Mouse (Mus musculus) cerebellum, adult 18-20 months (tissue): ENCODE data around the gene A830018L16Rik.
"Not testable (repeated sequence)": the region's sequence is repeated elsewhere in the genome, so short reads cannot be mapped to it uniquely, and the experiment has no call there.

ENCODE experiments used
- DNase-seq, 2 experiments: peaks; one replicate each; pipeline ENCODE4 v3.0.0; 2021

A830018L16Rik gene

GRCm38 (mm10) chr1:12008789-12009550 is 595.1 kb downstream of the A830018L16Rik start:
- no peak for DNase-seq

GRCm38 (mm10) chr1:12009551-12009846 is 595.6 kb downstream of the A830018L16Rik start:
- no peak for DNase-seq

GRCm38 (mm10) chr1:12010607-12011006 is 596.7 kb downstream of the A830018L16Rik start:
- DNase-seq = no peak

- not testable (repeated sequence) for DNase-seq
Observed at GRCm38 (mm10) chr1:12020646-12021045, 606.7 kb downstream of the A830018L16Rik start.
